Mouse (Mus musculus) kidney, adult 11 months (tissue): ENCODE results near the gene Apoa4.

Experiments
- DNase-seq: peaks from one replicate; pipeline ENCODE4 v3.0.0; 2022

Gene Apoa4

DNA sequence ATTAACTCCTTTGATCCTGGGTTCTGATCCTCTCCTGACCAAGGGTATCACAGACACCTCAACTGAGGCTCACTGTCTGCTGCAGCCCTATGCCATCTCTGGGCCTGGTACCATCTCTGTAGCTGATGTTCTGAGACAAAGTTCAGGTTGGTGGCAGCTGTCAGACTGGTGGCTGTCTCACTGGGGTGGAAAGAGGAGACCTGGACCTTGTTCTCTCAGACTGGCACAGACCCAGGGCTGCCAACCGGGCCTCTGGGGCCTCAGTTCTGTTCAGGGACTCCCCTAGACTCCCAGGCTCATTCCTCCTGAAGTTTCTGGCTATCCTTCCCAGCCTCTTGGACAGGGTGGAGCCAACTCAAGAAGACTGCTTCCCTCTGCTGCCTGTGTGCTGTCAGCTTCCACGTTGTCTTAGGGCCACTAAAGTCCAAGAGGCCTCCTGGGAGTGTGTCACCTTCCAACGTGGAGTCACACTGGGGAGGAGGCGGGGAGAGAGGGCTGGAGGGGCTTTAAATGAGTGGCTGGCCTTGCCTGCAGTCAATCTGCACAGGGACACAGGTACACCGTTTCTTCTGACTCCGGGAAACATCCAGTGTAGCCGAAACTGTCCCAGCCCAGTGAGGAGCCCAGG is at the start of gene Apoa4:
Gene Apoa4 (plus strand): TSS at position 171 of the 628 bp plus-strand sequence.
- DNase-seq, result peak; percentile 38

DNA sequence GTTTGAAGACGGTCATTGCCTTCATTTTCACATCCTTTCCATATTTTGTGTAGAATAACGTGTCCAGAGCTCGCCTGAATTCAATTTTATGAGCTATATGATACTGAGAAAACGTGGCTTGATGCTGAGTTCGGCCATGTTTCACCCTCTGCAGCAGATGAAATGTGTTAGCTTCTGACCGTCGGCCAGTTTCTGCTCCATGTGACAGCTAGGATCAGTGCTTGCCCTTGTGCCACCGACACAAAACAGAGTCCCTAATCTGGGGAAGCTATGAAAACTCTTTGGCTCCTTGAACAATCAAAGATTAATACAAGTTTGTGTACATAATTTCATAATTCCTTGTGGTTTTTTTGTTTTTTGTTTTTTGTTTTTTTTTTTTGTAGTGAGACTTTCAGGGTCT is 49.3 kb upstream of the Apoa4 start:
- DNase-seq, result no peak

DNA sequence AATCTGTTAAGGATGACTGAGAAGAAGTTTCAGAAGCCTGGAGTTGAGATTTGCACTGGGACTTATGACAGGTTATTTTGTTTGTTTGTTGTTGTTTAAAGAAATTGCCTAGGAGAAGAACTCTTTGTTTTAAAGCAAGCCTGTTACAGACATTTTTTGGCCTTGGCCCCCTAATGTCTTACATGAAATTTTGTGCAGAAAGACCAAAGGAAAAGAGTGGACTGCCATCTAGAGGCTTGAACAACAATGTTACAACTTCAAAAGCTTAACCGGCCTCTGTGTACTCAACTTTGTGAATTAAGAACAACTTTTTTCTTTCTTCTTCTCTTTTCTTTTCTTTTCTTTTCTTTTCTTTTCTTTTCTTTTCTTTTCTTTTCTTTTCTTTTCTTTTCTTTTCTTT is 48.9 kb upstream of the Apoa4 start:
- no peak for DNase-seq

DNA sequence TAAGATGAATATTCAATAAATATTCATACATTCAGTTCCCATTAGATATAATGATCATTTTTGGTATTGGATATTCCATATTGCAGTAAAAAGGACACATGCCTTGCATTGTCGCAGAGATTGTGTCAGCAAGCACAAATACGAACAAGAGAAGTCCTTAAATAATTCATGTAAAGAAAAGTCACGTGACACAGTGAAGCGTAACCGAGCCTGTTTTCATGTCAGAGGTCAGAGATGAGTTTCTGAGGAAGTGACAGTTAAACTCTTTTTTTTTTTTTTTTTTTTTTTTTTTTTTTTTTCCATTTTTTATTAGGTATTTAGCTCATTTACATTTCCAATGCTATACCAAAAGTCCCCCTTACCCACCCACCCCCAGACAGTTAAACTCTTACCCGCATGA is 47.9 kb upstream of the Apoa4 start:
- DNase-seq, result no peak

DNA sequence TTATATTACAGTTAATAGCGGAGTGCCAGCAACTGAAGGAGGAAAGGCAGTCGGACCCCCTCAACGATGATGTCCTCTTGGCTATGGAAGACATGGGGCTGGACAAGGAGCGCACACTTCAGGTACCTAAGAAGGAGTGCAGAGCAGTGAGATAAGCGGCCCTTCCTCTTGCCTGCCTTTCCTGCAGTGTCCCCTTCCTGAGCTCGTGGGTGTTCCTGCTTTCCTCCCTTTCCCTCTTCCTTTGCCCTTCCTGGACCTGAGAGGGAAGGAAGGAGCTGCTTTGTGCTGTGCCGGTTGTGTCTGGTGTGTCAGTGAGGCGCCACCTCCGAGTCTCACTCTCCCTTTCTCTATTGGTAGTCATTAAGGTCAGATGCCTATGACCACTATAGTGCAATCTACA is 45.7 kb upstream of the Apoa4 start:
- DNase-seq, result no peak

DNA sequence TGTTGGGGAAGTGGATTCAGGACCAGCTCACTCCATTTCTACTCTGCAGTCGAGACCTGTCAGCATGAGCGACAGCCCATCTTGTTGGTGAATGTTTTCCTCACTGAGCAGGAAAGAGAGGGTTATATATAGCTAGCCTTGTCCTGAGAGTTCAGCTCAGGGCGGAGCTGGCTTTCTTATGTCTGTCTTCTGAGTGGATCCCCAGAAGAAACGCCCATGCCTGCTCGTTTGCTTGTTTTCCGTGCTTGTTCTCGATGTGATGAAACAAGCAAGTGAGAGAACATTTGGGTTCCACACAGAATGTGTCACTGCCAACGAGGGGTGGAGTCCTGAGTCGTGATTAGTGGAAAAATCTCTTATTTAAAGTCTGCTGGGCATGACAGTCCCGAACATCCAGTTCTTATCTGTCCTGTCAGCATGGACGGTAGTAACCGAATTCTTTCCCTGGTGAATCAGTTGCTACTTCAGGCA is 43.8 kb upstream of the Apoa4 start:
- peak; percentile 47 for DNase-seq

DNA sequence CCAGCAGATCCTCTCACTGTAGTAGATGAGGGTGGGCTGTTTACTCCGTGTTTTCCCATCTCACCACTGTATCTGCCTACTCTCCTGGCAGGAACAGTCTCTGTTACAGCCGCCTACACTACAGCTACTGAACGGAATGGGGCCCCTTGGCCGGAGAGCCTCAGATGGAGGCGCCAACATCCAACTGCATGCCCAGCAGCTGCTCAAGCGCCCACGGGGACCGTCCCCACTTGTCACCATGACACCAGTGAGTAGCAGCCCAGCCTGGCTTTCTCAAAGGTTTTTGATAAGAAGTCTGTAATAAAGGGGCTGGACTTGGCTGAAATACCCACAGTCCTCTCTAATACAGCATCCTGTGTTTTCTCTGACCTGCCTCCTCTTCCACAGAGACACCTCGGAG is 42.0 kb upstream of the Apoa4 start:
- no peak for DNase-seq

DNA sequence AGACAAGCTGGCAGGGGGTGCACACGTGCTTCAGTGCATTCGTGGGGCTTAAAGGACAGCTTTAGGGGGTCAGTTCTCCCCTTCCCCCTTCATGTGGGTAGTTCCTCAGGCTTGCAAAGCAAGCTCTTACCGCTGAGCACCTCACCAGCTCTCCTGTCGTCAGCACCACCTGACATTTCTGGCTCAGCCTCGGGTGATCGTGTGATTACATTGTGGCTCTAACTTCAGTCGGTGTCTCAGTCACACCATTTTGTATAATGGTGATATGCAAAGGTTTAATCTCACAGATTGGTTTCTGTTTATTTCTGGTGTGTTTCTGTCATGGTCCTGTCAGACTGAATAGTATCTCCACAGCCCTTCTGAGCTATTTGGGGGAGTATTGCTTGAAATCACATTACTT is 41.6 kb upstream of the Apoa4 start:
- no peak for DNase-seq

DNA sequence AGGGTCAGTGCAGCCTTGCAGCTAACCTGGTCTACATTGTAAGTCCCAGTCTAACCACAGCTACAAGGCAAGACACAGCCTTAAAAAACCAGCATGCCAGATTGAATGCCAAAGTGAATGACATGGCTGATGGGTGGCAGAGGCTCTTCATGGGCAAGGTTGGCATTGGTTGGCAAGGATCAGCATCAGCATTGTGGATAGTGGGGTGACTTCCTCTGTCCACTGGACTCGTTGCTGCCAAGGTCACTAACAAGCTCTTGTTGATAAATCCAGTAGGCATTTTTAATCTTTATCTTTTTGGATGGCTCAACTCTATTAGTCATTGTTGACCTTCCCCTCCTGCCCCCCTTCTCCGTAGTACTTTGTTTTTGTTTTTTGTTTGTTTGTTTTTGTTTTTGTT is 40.9 kb upstream of the Apoa4 start:
- DNase-seq, result no peak

DNA sequence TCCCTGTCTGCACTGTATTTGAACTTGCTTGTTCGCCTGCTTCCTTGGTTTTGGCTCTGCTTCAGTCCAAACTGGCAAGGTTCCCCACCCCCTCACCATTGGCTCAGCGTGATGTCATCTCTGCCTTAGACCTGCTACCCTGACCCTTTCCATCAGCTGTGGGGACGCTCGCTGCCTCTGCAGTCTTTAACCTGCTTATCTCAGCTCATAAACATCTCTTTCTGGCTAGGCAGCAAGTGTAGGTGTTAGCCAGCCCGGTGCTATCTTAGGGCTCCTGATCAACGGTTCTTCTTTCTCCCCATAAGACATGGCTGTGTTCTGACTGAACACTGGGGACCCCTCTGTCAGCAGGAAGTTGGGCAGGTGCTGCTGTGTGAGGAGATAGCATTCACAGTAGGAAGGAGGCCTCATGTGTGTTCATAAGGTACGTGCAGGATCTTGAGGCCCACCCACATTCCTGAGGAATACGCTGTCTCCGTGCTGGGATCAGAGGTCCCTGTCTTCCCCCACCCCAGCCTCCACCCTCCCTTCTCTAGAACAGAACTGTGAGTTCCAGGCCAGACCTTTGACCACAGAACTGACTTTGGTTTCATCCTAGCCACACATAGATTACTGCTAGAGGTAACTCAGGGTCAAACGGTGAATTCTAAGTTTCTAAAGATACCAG is 33.5 kb upstream of the Apoa4 start:
- DNase-seq, result peak; percentile 76

DNA sequence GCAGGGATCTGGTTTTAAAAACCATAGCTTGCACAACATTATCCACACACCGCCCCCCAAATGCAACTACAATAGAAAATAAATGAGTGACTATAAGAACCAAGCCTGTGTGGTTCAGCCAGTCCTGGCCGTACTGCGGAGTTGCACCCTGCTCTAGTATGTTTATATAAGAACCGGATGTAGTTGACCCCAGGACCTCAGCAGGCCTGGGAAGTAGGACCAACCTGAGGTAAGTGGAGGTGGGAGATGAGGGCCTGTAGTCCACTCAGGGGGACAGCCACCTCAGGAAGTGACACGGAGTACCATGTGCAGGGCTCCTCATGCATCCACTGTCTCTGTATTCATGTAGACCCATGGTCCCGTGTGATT is 33.0 kb upstream of the Apoa4 start:
- no peak for DNase-seq

DNA sequence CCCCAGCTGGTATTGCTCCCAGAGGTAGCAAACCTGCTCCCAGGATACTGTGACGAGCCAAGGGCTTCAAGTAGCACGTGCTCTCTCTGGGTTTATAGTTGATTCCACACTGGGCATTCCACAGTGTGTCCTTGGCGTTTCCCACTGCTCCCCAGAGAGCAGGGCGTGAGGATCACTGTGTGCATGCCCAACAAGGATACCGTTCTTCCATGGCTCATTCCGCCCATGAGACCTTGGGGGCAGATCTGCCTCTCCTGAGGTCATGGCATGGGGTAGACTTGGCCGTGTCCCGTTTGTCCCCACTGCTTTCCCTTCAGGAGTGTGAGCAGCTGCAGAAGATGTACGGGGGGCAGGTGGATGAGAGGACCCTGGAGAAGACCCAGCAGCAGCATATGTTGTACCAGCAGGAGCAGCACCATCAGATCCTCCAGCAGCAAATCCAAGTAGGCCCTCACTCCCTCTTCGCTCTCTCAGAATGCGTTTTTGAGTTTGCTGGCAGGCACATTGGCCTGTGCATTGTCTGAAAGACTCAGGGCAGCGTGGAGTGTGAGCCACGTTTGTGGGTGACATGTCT is 32.0 kb upstream of the Apoa4 start:
- no peak for DNase-seq

DNA sequence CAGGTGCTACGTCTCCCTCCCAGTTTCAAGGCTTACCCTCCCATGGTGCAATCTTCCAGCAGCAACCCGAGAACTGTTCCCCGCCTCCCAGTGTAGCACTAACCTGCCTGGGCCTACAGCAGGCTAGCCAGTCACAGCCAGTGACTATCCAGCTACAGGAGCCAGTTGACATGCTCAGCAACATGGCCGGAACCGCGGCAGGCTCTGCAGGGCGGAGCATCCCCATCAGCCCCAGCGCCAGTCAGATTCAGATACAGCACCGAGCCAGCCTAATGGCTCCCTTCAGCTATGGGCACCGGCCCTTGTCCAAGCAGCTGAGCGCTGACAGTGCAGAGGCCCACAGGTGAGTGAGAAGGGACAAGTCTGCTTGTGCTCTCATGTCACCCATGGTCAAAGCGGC is 30.0 kb upstream of the Apoa4 start:
- DNase-seq, result no peak

DNA sequence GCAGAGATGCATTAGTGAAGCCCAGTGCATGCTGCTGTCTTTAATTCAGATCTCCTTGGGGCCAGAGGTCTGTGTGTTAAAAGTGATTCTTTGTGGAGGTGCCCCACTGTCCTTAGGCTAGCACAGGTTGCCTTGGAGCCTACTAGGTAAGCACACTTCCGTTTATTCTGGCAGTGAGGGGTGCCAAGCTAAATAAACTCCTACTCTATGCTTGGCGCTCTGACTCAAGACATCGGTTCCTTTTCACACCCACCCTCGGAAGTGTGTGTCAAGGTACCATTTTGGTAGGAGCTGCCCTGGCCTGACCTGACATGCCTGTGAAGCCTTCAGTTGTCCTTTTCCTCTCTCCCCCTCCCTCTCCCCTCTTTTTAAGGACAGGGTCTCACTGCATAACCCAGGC is 26.2 kb upstream of the Apoa4 start:
- no peak for DNase-seq

DNA sequence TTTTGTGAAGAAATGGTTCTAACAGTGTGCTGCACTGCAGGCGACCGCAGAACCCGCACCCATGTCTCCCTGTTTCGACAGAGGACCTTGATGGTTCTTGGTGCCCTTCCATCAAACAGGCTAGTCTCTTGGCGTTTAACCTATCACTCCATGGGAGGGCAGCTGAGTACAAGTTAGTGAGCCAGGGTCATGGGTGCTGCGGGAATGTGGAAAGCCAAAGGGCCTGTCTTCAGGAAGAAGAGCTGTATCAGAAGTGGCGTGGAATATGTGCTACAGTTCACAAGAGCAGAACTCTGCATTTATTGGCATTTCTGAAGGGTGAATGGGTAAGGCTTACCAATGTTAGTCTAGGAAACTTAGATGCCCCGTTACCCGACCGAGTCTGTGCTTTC is 25.6 kb upstream of the Apoa4 start:
- DNase-seq, result no peak

DNA sequence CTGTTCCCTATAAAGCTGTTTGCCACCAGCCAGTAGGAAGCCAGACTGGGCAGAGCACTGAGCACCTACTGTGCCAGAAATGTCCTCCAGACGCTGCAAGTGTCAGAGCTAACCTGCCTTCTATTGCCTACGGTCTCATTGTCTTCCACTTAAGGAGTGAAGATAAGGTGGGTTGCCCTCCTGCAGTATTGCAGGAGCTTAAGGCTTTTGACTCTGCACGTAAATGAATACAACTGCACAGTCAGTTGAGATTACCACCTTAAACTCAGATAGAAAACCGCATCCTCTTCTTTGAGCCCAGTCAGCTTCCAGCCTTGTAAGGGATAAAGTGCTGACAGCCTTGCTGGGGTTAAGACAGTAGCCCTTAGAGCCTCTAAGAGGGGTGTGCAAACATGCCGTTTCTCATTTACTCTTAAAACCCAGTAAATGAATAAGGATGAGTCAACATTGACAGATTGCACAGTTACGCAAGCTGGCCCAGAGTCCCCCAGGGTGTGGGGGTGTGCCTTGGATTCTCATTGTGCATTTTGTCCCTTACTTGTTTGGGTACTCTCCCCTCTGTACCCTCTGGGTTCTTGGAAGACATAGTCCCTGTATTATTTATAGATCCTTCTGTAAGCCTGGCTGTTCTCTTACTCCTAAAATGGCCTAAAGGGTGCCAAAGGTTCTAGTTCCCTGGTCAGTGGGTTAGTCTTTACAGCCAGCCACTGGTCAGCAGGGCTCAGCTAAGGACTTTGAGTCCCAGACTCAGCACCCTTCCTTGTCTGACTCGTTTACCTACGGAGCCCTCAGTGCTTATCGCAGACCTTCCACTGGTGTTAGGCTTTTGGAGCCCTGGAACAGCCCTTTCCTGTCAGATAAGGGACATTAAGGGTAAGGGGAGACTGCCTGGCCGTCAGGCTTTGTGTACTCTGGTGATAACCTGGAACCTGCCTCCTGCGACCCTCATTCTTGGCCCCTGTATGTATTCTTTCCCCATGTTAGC is 24.9 kb upstream of the Apoa4 start:
- peak; percentile 45 for DNase-seq

DNA sequence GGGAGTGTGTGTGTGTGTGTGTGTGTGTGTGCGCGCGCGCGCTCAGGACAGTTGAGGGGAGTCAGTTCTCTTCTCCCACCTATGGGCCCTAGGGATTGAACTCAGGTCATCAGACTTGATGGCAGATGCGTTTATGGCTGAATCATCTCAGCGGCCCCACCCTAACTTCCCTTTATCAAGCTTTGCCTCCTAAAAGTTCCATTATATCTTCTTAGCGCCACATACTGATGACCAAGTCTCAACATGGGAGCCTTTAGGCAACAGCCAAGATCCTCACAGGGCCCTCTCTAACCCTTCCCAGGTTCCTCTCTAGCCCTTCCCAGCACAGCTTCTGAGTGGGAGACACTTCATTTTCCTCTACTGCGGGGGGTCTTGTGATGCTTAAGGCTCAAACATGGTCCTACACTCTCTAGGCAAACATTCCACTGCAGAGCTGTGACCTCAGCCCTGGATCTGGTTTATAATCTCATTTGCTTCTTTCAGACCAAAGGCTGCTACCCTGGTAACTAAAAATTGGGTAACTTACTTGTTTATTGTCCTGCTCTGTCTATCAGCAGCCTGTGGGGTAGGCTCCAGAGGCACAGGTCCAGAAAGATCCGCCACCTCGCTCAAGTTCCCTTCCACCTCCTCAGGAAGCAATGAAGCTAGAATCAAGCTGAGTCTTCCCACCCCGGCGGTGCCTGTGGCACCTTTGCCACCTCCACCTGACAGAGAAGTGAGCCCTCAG is 23.6 kb upstream of the Apoa4 start:
- no peak for DNase-seq

DNA sequence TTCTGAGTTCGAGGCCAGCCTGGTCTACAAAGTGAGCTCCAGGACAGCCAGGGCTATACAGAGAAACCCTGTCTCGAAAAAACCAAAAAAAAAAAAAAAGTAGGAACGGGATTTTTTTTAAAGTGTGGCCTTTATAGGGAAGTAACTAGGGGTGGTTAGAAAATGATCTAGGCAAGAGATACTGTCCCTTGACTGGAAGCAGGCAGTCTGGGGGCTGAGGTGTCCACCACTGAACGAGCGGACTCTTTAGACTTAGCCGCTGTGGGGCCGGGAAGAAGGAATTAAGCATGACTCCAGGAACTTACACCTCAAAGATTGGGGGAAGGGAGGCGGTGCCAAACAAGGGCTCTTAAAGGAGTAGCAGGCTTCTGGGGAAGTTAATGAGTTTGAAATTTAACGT is 22.3 kb upstream of the Apoa4 start:
- no peak for DNase-seq

DNA sequence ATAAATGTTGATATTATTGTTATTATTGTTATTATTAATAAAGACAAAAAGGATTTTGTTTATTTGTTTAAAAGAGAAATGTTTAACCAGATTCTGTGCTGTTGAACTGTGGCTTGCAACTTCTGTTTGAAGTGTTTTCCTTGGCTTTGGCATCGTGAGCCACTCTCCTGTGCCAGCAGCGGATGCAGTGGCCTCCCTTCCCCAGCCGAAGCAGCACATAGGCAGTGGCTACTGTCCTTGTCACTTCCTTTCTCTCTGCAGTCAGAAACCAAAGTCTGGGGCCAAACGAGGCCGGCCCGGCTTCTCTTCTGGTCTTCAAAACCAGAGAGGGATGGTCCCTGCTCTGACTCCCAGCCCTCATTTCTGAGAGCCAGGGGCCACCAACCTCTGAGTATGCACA is 17.4 kb upstream of the Apoa4 start:
- DNase-seq, result no peak

DNA sequence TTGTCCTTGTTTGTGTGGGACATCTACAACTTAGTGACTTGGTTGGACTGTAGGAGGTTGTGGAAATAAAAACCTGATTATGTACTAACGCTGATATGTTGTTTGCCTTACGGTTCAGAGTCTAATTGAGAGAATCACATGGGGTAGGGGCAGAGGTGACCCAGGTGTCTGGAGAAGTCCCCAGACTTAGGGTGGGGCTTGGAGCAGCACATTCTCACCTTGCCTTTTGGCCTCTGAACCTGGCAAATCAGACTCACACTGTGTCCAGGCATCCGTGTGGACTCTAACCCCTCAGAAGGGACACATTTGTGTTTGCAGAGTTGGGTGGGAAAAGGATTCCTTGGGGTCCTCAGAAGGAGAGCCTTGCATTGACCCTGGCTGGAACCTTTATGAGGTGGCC is 16.4 kb upstream of the Apoa4 start:
- no peak for DNase-seq

DNA sequence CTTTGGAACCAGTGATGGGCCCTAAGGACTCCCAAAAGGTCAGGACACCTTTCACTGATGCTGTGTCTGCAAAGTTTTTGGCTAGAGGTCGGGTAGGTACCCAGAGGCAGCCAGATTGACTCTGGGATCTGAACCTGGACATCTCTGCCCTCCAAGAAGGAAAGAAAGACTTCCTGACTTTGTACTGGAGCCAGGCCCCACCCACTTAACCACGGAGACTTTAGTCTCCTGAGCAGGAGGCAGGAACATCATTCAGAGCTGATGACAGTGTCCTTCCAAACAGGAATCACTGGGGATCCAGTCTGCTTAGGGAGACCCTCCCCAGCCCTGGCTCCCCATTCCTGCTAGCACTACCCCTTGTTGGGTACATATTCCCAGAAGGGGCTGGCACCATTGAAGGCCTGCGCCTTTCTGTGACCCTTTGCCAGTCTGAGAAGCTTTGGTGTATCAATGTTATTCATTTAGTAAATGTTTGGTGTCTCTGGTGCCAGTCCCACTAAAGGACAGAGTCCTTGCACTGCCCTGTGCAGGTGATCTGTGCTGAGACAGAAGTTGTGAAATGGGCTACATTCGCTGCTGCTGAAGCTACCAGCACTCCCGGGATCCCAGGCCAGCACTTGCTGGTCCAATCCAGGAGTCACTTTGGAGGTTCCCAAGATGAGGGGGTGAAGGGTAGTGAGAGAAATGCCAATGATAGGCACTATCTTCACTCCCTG is 15.4 kb upstream of the Apoa4 start:
- no peak for DNase-seq

DNA sequence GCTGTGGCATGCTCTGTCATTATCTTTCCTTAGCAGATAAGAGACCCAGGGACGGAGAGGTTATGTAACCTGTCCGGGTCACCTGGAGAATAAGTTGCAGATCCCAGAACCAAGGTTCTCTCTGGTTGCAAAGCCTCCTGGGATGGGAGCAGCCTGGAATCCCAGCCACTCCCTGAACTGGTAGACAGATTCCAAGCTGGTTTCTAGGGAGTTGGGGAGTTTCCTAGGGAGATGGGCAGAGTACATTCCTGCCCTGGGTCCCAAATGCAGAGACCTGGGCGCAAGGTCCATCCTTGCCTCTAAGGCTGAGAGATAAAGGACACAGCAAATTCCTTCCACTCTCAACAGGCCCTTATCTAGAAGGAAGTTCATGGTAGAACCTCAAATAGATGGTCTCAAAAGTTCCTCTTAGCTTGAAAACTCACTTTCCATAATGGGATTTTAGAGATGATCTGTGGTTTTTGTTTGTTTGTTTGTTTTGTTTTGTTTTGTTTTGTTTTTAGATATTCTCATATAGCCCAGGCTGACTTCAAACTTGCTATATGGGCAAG is 13.4 kb upstream of the Apoa4 start:
- no peak for DNase-seq
